Mouse (Mus musculus): ENCODE measurements at regions not wholly inside any gene's neighbourhood (a gene's known extent, or its start where the extent isn't known, plus 50 kb on each side); places are given as distances from the start of the nearest gene placed in this dataset.

GRCm38 (mm10) chr15:86566111-86566510 is 351.9 kb downstream of the Tbc1d22a start:
- Histone ChIP-seq H3K4me2 (ENCODE audit: low read depth, low read length) (no peak overlapping the region), H3K4me1 (ENCODE audit: control insufficient read depth, low read depth, low read length) (no peaks in the 10 kb centered on the region), H3K9me3 (replicated peaks; ENCODE audit: control insufficient read depth, low read length) (no peaks in the 10 kb centered on the region), H3K9ac (ENCODE audit: low read depth, low read length) (no peak overlapping the region), H3K27ac (ENCODE audit: low read length) (no peak overlapping the region), H3K4me3 (ENCODE audit: low read depth, low read length) (no peak overlapping the region), H3K36me3 (ENCODE audit: control insufficient read depth, insufficient read depth) (no peaks in the 10 kb centered on the region), H3K27me3 (ENCODE audit: control insufficient read depth, insufficient read depth, low read depth, low read length) (no peaks in the 10 kb centered on the region)
- ATAC-seq (ENCODE audit: low read depth): no peak
- 48% methylated on average over 3 of the region's 3 CpGs for WGBS (ENCODE audit: insufficient replicate concordance)

- Histone ChIP-seq H3K9me3 (replicated peaks; ENCODE audit: control insufficient read depth, low read length) (no peaks in the 10 kb centered on the region), H3K4me1 (ENCODE audit: control insufficient read depth, low read depth, low read length) (no peaks in the 10 kb centered on the region), H3K27me3 (ENCODE audit: control insufficient read depth, insufficient read depth, low read depth, low read length) (no peaks in the 10 kb centered on the region), H3K4me2 (ENCODE audit: low read depth, low read length) (no peak overlapping the region), H3K27ac (ENCODE audit: low read length) (no peak overlapping the region), H3K9ac (ENCODE audit: low read depth, low read length) (no peak overlapping the region), H3K36me3 (ENCODE audit: control insufficient read depth, insufficient read depth) (no peaks in the 10 kb centered on the region), H3K4me3 (ENCODE audit: low read depth, low read length) (no peak overlapping the region)
- WGBS (ENCODE audit: insufficient replicate concordance): 62% methylated on average over 5 of the region's 5 CpGs
- no peak for ATAC-seq (ENCODE audit: low read depth)
Observed at GRCm38 (mm10) chr15:86574311-86574710, 360.1 kb downstream of the Tbc1d22a start.

GRCm38 (mm10) chr15:86576666-86577065 is 362.4 kb downstream of the Tbc1d22a start:
- Histone ChIP-seq H3K9me3 (replicated peaks; ENCODE audit: control insufficient read depth, low read length) (no peaks in the 10 kb centered on the region), H3K4me1 (ENCODE audit: control insufficient read depth, low read depth, low read length) (no peaks in the 10 kb centered on the region), H3K4me2 (ENCODE audit: low read depth, low read length) (no peak overlapping the region), H3K4me3 (ENCODE audit: low read depth, low read length) (no peak overlapping the region), H3K9ac (ENCODE audit: low read depth, low read length) (no peak overlapping the region), H3K36me3 (ENCODE audit: control insufficient read depth, insufficient read depth) (no peaks in the 10 kb centered on the region), H3K27ac (ENCODE audit: low read length) (no peak overlapping the region), H3K27me3 (ENCODE audit: control insufficient read depth, insufficient read depth, low read depth, low read length) (no peaks in the 10 kb centered on the region)
- ATAC-seq (ENCODE audit: low read depth): no peak
- 47% methylated on average over 5 of the region's 5 CpGs for WGBS (ENCODE audit: insufficient replicate concordance)

DNA sequence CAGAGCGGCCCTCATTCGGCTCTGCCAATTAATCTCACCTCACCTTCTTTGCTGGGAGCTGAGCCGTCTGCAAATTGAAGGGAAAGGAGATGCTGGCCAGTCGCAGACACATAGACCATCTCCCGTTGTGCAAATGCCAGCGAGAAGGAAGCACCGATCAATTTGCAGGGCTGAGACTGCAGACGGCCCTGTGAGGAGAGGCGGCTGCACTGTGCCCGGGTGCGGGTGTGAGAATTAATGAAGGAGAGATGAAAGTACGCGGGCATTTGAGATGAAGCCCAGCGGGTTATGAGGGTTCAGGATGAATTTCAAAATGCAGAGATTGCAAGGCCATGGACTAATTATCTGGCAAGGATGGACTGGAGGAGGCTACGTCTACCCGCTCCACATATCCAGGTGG is 364.4 kb downstream of the Tbc1d22a start:
- Histone ChIP-seq H3K27ac (ENCODE audit: low read length) (no peak overlapping the region), H3K27me3 (ENCODE audit: control insufficient read depth, insufficient read depth, low read depth, low read length) (no peaks in the 10 kb centered on the region), H3K36me3 (ENCODE audit: control insufficient read depth, insufficient read depth) (no peaks in the 10 kb centered on the region), H3K4me2 (ENCODE audit: low read depth, low read length) (no peak overlapping the region), H3K9ac (ENCODE audit: low read depth, low read length) (no peak overlapping the region), H3K4me3 (ENCODE audit: low read depth, low read length) (no peak overlapping the region), H3K4me1 (ENCODE audit: control insufficient read depth, low read depth, low read length) (no peaks in the 10 kb centered on the region), H3K9me3 (replicated peaks; ENCODE audit: control insufficient read depth, low read length) (no peaks in the 10 kb centered on the region)
- 76% methylated on average over 16 of the region's 16 CpGs for WGBS (ENCODE audit: insufficient replicate concordance)
- ATAC-seq (ENCODE audit: low read depth): no peak

DNA sequence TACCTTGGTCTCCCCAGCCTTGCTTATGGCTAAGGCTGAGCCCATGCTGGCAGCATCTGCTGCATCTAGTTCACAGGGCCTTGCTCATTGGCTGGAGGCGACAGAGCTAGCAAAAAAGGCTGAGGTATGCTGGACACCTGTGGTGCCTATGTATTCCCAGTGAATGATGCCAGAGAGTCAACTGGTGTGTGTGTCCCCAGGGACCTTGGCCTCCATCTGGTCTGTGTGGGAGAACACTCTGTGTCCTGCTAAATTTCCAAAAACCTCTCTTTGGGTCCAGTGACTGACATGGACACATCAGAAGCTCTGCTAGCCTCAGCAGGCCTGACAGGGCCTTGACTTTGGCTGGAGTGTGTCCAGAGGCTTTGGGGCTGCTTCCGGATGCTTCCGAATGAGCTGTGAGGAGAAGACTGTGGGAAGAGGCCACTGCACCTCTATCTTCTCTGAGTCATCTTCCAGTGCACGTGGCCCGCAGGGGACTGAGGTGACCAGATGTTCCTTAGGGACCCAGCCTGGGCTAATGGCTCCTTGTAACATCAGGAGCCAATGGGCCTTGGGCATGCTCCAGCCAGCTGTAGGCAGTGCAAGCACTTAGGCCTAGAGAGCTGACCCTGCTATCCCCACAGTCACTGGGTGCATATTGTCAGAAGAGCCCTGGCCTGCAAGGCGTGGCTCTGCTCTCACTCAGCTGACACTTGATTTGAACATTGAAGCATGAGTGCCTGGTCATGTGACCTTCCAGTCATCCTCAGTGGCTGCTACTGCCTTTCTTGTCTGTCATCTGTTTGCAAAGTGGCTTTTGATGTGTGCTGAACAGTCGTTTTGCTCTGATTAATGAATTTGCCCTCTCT is 368.2 kb downstream of the Tbc1d22a start:
- no peak overlapping the region for H3K4me3 ChIP-seq (ENCODE audit: low read depth, low read length)
- H3K27ac ChIP-seq (ENCODE audit: low read length): no peak overlapping the region
- no peaks in the 10 kb centered on the region for H3K27me3 ChIP-seq (ENCODE audit: control insufficient read depth, insufficient read depth, low read depth, low read length)
- H3K4me2 ChIP-seq (ENCODE audit: low read depth, low read length): no peak overlapping the region
- 53% methylated on average over 7 of the region's 7 CpGs for WGBS (ENCODE audit: insufficient replicate concordance)
- ATAC-seq (ENCODE audit: low read depth): no peak
- H3K9ac ChIP-seq (ENCODE audit: low read depth, low read length): no peak overlapping the region
- no peaks in the 10 kb centered on the region for H3K36me3 ChIP-seq (ENCODE audit: control insufficient read depth, insufficient read depth)
- no peaks in the 10 kb centered on the region for H3K9me3 ChIP-seq (replicated peaks; ENCODE audit: control insufficient read depth, low read length)
- no peaks in the 10 kb centered on the region for H3K4me1 ChIP-seq (ENCODE audit: control insufficient read depth, low read depth, low read length)

DNA sequence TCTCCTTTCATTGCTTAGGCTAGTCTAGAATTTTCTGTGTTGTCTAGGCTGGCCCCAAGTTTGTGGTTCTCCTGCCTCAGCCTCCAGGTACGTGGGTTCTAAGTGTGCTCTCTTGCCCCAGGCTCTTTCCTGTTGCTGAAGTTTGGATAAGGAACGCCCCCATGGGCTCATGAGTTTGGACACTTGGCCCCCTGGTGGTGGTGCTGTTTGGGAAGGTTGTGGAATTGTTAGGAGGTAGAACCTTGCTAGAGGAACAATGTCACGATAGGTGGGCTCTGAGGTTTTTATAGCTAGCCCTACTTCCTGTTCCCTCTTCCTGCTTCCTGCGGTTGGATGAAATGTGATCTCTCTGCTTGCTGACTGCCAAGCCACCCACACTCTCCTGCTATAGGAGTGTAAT is 371.5 kb downstream of the Tbc1d22a start:
- H3K9me3 ChIP-seq (replicated peaks; ENCODE audit: control insufficient read depth, low read length): no peaks in the 10 kb centered on the region
- WGBS (ENCODE audit: insufficient replicate concordance): 39% methylated on average over 4 of the region's 4 CpGs
- H3K27me3 ChIP-seq (ENCODE audit: control insufficient read depth, insufficient read depth, low read depth, low read length): no peaks in the 10 kb centered on the region
- ATAC-seq (ENCODE audit: low read depth): no peak
- no peak overlapping the region for H3K4me3 ChIP-seq (ENCODE audit: low read depth, low read length)
- H3K4me1 ChIP-seq (ENCODE audit: control insufficient read depth, low read depth, low read length): no peaks in the 10 kb centered on the region
- H3K36me3 ChIP-seq (ENCODE audit: control insufficient read depth, insufficient read depth): no peaks in the 10 kb centered on the region
- no peak overlapping the region for H3K9ac ChIP-seq (ENCODE audit: low read depth, low read length)
- no peak overlapping the region for H3K27ac ChIP-seq (ENCODE audit: low read length)
- H3K4me2 ChIP-seq (ENCODE audit: low read depth, low read length): no peak overlapping the region

DNA sequence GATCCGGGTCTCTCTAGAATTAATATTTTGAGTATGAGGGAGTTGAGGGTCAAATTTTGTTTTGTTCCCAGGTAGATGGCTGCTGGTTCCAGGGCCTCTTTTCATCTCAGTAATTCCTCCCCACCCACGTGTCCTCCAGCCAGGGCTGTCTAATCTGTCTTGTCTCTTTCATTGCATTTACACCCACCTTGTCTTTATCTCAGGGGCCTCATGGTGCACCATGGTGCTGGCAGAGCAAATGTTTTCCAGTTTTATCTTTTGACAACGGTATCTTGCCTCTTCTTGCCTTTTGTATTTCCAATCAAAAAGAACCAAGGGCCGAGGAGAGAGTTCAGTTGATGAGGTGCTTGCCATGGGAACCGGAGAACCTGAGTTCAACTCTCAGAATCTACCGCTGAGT is 372.9 kb downstream of the Tbc1d22a start:
- Histone ChIP-seq H3K4me3 (ENCODE audit: low read depth, low read length) (no peak overlapping the region), H3K4me1 (ENCODE audit: control insufficient read depth, low read depth, low read length) (no peaks in the 10 kb centered on the region), H3K27me3 (ENCODE audit: control insufficient read depth, insufficient read depth, low read depth, low read length) (no peaks in the 10 kb centered on the region), H3K9ac (ENCODE audit: low read depth, low read length) (no peak overlapping the region), H3K27ac (ENCODE audit: low read length) (no peak overlapping the region), H3K9me3 (replicated peaks; ENCODE audit: control insufficient read depth, low read length) (no peaks in the 10 kb centered on the region), H3K36me3 (ENCODE audit: control insufficient read depth, insufficient read depth) (no peaks in the 10 kb centered on the region), H3K4me2 (ENCODE audit: low read depth, low read length) (no peak overlapping the region)
- 0 out of 2 replicates have a peak, but pooled peaks have one; percentile 48 for ATAC-seq (ENCODE audit: low read depth)
- WGBS (ENCODE audit: insufficient replicate concordance): 44% methylated on average over 6 of the region's 6 CpGs

- Histone ChIP-seq H3K4me1 (ENCODE audit: control insufficient read depth, low read depth, low read length) (no peaks in the 10 kb centered on the region), H3K36me3 (ENCODE audit: control insufficient read depth, insufficient read depth) (no peaks in the 10 kb centered on the region), H3K27ac (ENCODE audit: low read length) (no peak overlapping the region), H3K9me3 (replicated peaks; ENCODE audit: control insufficient read depth, low read length) (no peaks in the 10 kb centered on the region), H3K9ac (ENCODE audit: low read depth, low read length) (no peak overlapping the region), H3K4me3 (ENCODE audit: low read depth, low read length) (no peak overlapping the region), H3K4me2 (ENCODE audit: low read depth, low read length) (no peak overlapping the region), H3K27me3 (ENCODE audit: control insufficient read depth, insufficient read depth, low read depth, low read length) (no peaks in the 10 kb centered on the region)
- ATAC-seq (ENCODE audit: low read depth): no peak
- 52% methylated on average over 7 of the region's 7 CpGs for WGBS (ENCODE audit: insufficient replicate concordance)
Observed at GRCm38 (mm10) chr15:86590033-86590432, 375.8 kb downstream of the Tbc1d22a start.

DNA sequence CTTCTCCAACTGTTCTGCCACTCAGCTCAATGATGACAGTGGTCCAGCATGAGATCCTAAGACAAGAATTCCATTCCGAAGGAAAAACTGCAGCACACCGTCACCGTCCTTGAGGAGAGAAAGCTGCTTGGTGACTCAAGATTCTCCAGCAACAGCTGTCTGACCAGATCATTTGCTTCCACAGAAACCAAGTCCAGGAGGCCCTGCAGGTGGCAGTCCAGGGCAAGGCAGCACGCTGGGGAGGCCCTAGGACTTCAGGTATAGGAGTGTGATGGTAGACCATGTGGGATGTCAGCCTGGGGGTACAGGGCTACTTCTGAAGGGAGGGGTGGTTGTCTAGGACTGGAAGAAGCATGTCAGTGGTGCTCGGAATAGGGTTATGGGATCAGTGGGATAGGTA is 376.6 kb downstream of the Tbc1d22a start:
- Histone ChIP-seq H3K9me3 (replicated peaks; ENCODE audit: control insufficient read depth, low read length) (no peaks in the 10 kb centered on the region), H3K27me3 (ENCODE audit: control insufficient read depth, insufficient read depth, low read depth, low read length) (no peaks in the 10 kb centered on the region), H3K36me3 (ENCODE audit: control insufficient read depth, insufficient read depth) (no peaks in the 10 kb centered on the region), H3K4me3 (ENCODE audit: low read depth, low read length) (no peak overlapping the region), H3K27ac (ENCODE audit: low read length) (no peak overlapping the region), H3K4me2 (ENCODE audit: low read depth, low read length) (no peak overlapping the region), H3K9ac (ENCODE audit: low read depth, low read length) (no peak overlapping the region), H3K4me1 (ENCODE audit: control insufficient read depth, low read depth, low read length) (no peaks in the 10 kb centered on the region)
- ATAC-seq (ENCODE audit: low read depth): no peak
- 75% methylated on average over 5 of the region's 5 CpGs for WGBS (ENCODE audit: insufficient replicate concordance)

Data from liver, embryonic 16.5 days (tissue).